In genomic region chr7:40898096-40898710, GRCm38 (mm10) we compare ENCODE assay signal across 8 mouse cellular contexts. TPM values are rescaled to one million over a fixed set of nuclear protein-coding genes. Genes with fewer than 3 reads are reported as not detected.
A peak's percentile ranks its signal among the peaks of the same experiment; 100 is the strongest.
DNase-seq lines count a peak whose midpoint lies in the region; ATAC-seq and TF ChIP-seq lines count a peak whose summit lies in the region.
"Had no signal": no experiment of that assay in that cellular context is flagged by ENCODE, and none has a peak within 500 bp of the region (broad histone marks: within the 10 kb centered on the region; RNA-seq: fewer than 3 reads in every experiment).

Vstm2b (plus strand) TSS chr7:40898328.

- no peaks in the 10 kb centered on the region for H3K4me1 ChIP-seq in lung, postnatal 0 days (ENCODE audit: insufficient read depth, low read depth, low read length)
- H3K4me1 ChIP-seq in forebrain, embryonic 11.5 days (replicated peaks; ENCODE audit: control insufficient read depth, insufficient read depth, low read length) = peaks cover 8% of the 10 kb centered on the region; the same call in 1 of the 2 replicates
- peaks cover 14% of the 10 kb centered on the region; the same call in 1 of the 2 replicates for H3K4me1 ChIP-seq in midbrain, postnatal 0 days (ENCODE audit: insufficient read depth, low read length)

- WGBS in lung, postnatal 0 days = 3% methylated on average over 17 of the region's 35 CpGs
- 0% methylated on average over 22 of the region's 35 CpGs for WGBS in forebrain, embryonic 11.5 days
- WGBS in midbrain, postnatal 0 days = 1% methylated on average over 21 of the region's 35 CpGs

- ATAC-seq in lung, postnatal 0 days = no peak
- peak; percentile 29 for ATAC-seq in forebrain, embryonic 11.5 days (replicated peaks; ENCODE audit: low FRiP score)
- ATAC-seq in midbrain, postnatal 0 days (ENCODE audit: low FRiP score) = peak; percentile 4; the same call in 1 of the 2 replicates
- no peak for ATAC-seq in inflammation-experienced regulatory T-cells, adult 6 months

- no peak within 1 kb of the TSS for H3K9ac ChIP-seq in lung, postnatal 0 days (replicated peaks; ENCODE audit: low read depth)
- peak within 1 kb of the TSS; percentile 67 for H3K9ac ChIP-seq in forebrain, embryonic 11.5 days (ENCODE audit: low read length)
- H3K9ac ChIP-seq in midbrain, postnatal 0 days (replicated peaks; ENCODE audit: low read length, poor library complexity, severe bottlenecking) = peak within 1 kb of the TSS; percentile 81

- peak within 1 kb of the TSS; percentile 47 for H3K4me2 ChIP-seq in lung, postnatal 0 days (replicated peaks; ENCODE audit: low read depth, low read length)
- H3K4me2 ChIP-seq in forebrain, embryonic 11.5 days (ENCODE audit: low read depth, low read length, severe bottlenecking) = peak within 1 kb of the TSS; percentile 96
- peak within 1 kb of the TSS; percentile 85 for H3K4me2 ChIP-seq in midbrain, postnatal 0 days (ENCODE audit: low read depth, low read length, poor library complexity, severe bottlenecking)

- TF ChIP-seq CTCF in lung, postnatal 0 days (IDR thresholded peaks at IDR 0.05) = no peak
- TF ChIP-seq CTCF in midbrain, postnatal 0 days (IDR thresholded peaks at IDR 0.05) = no peak

- H3K27ac ChIP-seq in lung, postnatal 0 days (ENCODE audit: low read length) = no peak within 1 kb of the TSS
- H3K27ac ChIP-seq in forebrain, embryonic 11.5 days (ENCODE audit: low read depth, low read length) = no peak within 1 kb of the TSS
- peak within 1 kb of the TSS; percentile 69 for H3K27ac ChIP-seq in midbrain, postnatal 0 days (ENCODE audit: low read depth, low read length)

- no peaks in the 10 kb centered on the region for H3K9me3 ChIP-seq in lung, postnatal 0 days (ENCODE audit: low read length)
- H3K9me3 ChIP-seq in forebrain, embryonic 11.5 days (ENCODE audit: control insufficient read depth, low read length) = no peaks in the 10 kb centered on the region
- no peaks in the 10 kb centered on the region for H3K9me3 ChIP-seq in midbrain, postnatal 0 days (ENCODE audit: low read length)

- peak within 1 kb of the TSS; percentile 19; the same call in 1 of the 2 replicates for H3K4me3 ChIP-seq in lung, postnatal 0 days (ENCODE audit: low read depth, low read length)
- peak within 1 kb of the TSS; percentile 57 for H3K4me3 ChIP-seq in forebrain, embryonic 11.5 days (ENCODE audit: low read depth, low read length)
- H3K4me3 ChIP-seq in midbrain, postnatal 0 days (ENCODE audit: low read depth, low read length) = peak within 1 kb of the TSS; percentile 74

- DNase-seq in lung, postnatal 0 days (ENCODE audit: low spot score) = no peak
- DNase-seq in lung, postnatal 4 days = no peak
- DNase-seq in forebrain, embryonic 11.5 days (ENCODE audit: low spot score) = peak; percentile 62
- DNase-seq in left cerebral cortex, adult 8-10 months (ENCODE audit: low spot score in 2 of 2) = no peak
- no peak for DNase-seq in midbrain, postnatal 0 days (ENCODE audit: low spot score)
- DNase-seq in cerebellum, adult 11-12 months = no peak

- peaks cover 31% of the 10 kb centered on the region for H3K27me3 ChIP-seq in lung, postnatal 0 days (replicated peaks; ENCODE audit: insufficient read depth, low read length)
- peaks cover 33% of the 10 kb centered on the region for H3K27me3 ChIP-seq in forebrain, embryonic 11.5 days (ENCODE audit: control insufficient read depth, insufficient read depth, low read length)
- no peaks in the 10 kb centered on the region for H3K27me3 ChIP-seq in midbrain, postnatal 0 days (ENCODE audit: insufficient read depth, low read length)

- no peaks in the 10 kb centered on the region for H3K36me3 ChIP-seq in lung, postnatal 0 days (ENCODE audit: insufficient read depth, low read length)
- no peaks in the 10 kb centered on the region for H3K36me3 ChIP-seq in forebrain, embryonic 11.5 days (ENCODE audit: control insufficient read depth, insufficient read depth, low read length)
- H3K36me3 ChIP-seq in midbrain, postnatal 0 days (ENCODE audit: insufficient read depth, low read length) = no peaks in the 10 kb centered on the region

- no peak for TF ChIP-seq EP300 in lung, postnatal 0 days (IDR thresholded peaks at IDR 0.05)

RNA-seq across cellular contexts. Expression of gene Vstm2b, which starts in this region (rescaled TPM):
- polyA plus RNA-seq in lung, postnatal 0 days (2015; fragmentation: Nextera tagmentation; extraction: Ambion mirVana) = 0.54 TPM in 2 replicates
- polyA plus RNA-seq in forebrain, embryonic 11.5 days (2014; fragmentation: Nextera tagmentation; extraction: Ambion mirVana) = 7.6 and 7.7 TPM in 2 replicates
- total RNA-seq in left cerebral cortex, adult 8-10 months (2022) = 10 to 100 TPM; 47.9 to 49.3 (median 49.0) TPM
- total RNA-seq in midbrain, postnatal 0 days (2014; rRNA removed) = 82.7 and 102 TPM in 2 replicates
- 30.4 and 31.1 TPM in 2 replicates for polyA plus RNA-seq in midbrain, postnatal 0 days (2015; fragmentation: Nextera tagmentation; extraction: Ambion mirVana)
- not detected for polyA plus RNA-seq in inflammation-experienced regulatory T-cells, adult 6 months (2017; shearing (Covaris generic))
- total RNA-seq: common myeloid progenitor, adult 5-6 weeks had no signal

Comparison
In these comparisons a context has a peak if more than half of its experiments do, and no peak if none do; other contexts are left out.
1. ATAC-seq: peak in forebrain, embryonic 11.5 days (single experiment) and midbrain, postnatal 0 days (single experiment); none in lung, postnatal 0 days (single experiment) and inflammation-experienced regulatory T-cells, adult 6 months (single experiment).
2. H3K4me3 ChIP-seq: peak in every context shown above with its lines; median percentile 74 in midbrain, postnatal 0 days; 57 in forebrain, embryonic 11.5 days; 19 in lung, postnatal 0 days.
3. Peak in every context shown above with its lines, with median percentiles within 50 percentile points of each other: H3K4me2 ChIP-seq.